ENCODE assay signal across 18 mouse cellular contexts in the genomic region with DNA sequence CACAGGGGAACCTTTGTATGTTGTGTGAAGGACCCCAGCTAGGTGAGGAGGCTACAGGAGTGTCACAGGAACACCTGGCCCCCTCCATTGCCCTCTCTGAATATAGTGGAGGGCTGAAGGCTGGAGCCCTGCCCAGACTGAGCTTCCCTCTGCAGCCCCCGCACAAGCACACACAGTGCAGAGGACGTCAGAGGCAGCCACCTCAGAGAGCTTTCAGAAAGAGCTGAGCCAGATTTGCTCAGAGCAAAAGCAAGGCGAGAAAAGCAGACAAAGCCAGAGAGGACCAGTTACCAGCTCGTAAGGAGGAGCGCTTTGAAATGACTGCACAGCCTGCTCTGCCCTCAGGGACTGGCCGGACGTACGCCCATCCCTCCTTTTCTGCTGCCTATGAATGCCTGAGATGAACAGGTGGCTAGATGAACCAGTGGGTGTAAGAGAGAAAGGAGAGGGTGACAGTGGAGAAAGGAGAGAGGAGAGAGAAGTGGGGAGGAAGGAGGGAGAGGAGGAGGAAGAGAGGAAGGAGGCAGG. TPM values are rescaled to one million over a fixed set of nuclear protein-coding genes. Genes with fewer than 3 reads are reported as not detected.
DNase-seq lines count a peak whose midpoint lies in the region; TF ChIP-seq lines count a peak whose summit lies in the region.
"Had no signal": no experiment of that assay in that cellular context is flagged by ENCODE, and none has a peak within 500 bp of the region (broad histone marks: within the 10 kb centered on the region; RNA-seq: fewer than 3 reads in every experiment).

No protein-coding gene starts in this region.

- no peak overlapping the region for H3K27ac ChIP-seq in ES-Bruce4 (ENCODE audit: insufficient read depth, low read length)
- H3K27ac ChIP-seq: forebrain, embryonic 15.5 days; heart, embryonic 15.5 days; hindbrain, embryonic 12.5 days; liver, embryonic 12.5 days; lung, embryonic 15.5 days had no signal

- DNase-seq in frontal cortex, postnatal 36 days (ENCODE audit: low spot score in 2 of 2), result peak; percentile 54 to 63
- DNase-seq in frontal cortex, postnatal 25 days (ENCODE audit: low spot score in 2 of 2), result no peak
- DNase-seq in left cerebral cortex, adult 18-20 months (ENCODE audit: low spot score in 2 of 2), result peak; percentile 56 to 72
- DNase-seq in left cerebral cortex, adult 11 months (ENCODE audit: low spot score), result no peak
- peak; percentile 58 to 59 for DNase-seq in right cerebral cortex, adult 2 months (ENCODE audit: low spot score in 2 of 2)
- no peak for DNase-seq in cerebellum, adult 9-10 months
- no peak for DNase-seq in gastrocnemius, postnatal 10 days
- DNase-seq: adrenal gland, postnatal 10 days; cerebellum, adult 8-10 months; kidney, adult 8-10 months had no signal

- peak; percentile 67; the same call in 1 of the 2 replicates for TF ChIP-seq EP300 in ES-Bruce4 (IDR thresholded peaks at IDR 0.05; ENCODE audit: insufficient read depth, low read depth, low read length)

- no peaks in the 10 kb centered on the region for H3K36me3 ChIP-seq in ES-Bruce4 (ENCODE audit: control insufficient read depth, insufficient read depth, low read length, poor library complexity, severe bottlenecking)
- H3K36me3 ChIP-seq: forebrain, embryonic 15.5 days; heart, embryonic 15.5 days; hindbrain, embryonic 12.5 days; liver, embryonic 12.5 days; lung, embryonic 15.5 days had no signal

- H3K27me3 ChIP-seq in ES-Bruce4 (ENCODE audit: control insufficient read depth, insufficient read depth, low read length, poor library complexity, severe bottlenecking), result no peaks in the 10 kb centered on the region

- no peak overlapping the region for H3K9ac ChIP-seq in ES-Bruce4 (ENCODE audit: low read depth, poor library complexity, severe bottlenecking)
- H3K9ac ChIP-seq: forebrain, embryonic 15.5 days; heart, embryonic 15.5 days; hindbrain, embryonic 12.5 days; liver, embryonic 12.5 days; lung, embryonic 15.5 days had no signal

- TF ChIP-seq CTCF in ES-Bruce4 (IDR thresholded peaks at IDR 0.05; ENCODE audit: low read depth, low read length), result no peak

- no peaks in the 10 kb centered on the region for H3K9me3 ChIP-seq in ES-Bruce4 (replicated peaks; ENCODE audit: control insufficient read depth, insufficient read depth, low read length, poor library complexity, severe bottlenecking)
- H3K9me3 ChIP-seq: forebrain, embryonic 15.5 days; heart, embryonic 15.5 days; hindbrain, embryonic 12.5 days; liver, embryonic 12.5 days; lung, embryonic 15.5 days had no signal

- TF ChIP-seq POLR2A in ES-Bruce4 (IDR thresholded peaks at IDR 0.05; ENCODE audit: insufficient read depth, low read length), result no peak

- H3K4me1 ChIP-seq in ES-Bruce4 (ENCODE audit: control insufficient read depth, insufficient read depth, low read length), result peaks cover 5% of the 10 kb centered on the region

- H3K4me3 ChIP-seq in ES-Bruce4 (ENCODE audit: low read depth, low read length), result no peak overlapping the region
- H3K4me3 ChIP-seq: forebrain, embryonic 15.5 days; heart, embryonic 15.5 days; hindbrain, embryonic 12.5 days; liver, embryonic 12.5 days; lung, embryonic 15.5 days; megakaryocyte, embryonic 14.5 days had no signal

RNA-seq across cellular contexts. Expression of a gene that starts 2.0 kb away (rescaled TPM):
- total RNA-seq in left cerebral cortex, adult 18-20 months (2021), result under 1 TPM; 0.58 to 0.96 TPM
- 1.2 and 1.4 TPM in 2 replicates for polyA plus RNA-seq in ES-Bruce4 (2011; ENCODE audit: insufficient read depth, insufficient read length, low read depth, missing spikeins)
- 1 to 10 TPM; 1.2 to 1.5 TPM for total RNA-seq in gastrocnemius, postnatal 10 days (2021)
- total RNA-seq: neutrophil, adult 5-6 weeks had no signal
- polyA plus RNA-seq: liver, embryonic 12.5 days had no signal

RNA-seq across cellular contexts. Expression of a gene that starts 41.8 kb away (rescaled TPM):
- total RNA-seq in left cerebral cortex, adult 18-20 months (2021), result not detected
- polyA plus RNA-seq in ES-Bruce4 (2011; ENCODE audit: insufficient read depth, insufficient read length, low read depth, missing spikeins), result not detected in 2 replicates
- under 1 TPM in 1 of 2 experiments, not detected in 1; 0.23 TPM for total RNA-seq in gastrocnemius, postnatal 10 days (2021)
- total RNA-seq: adrenal gland, postnatal 10 days; neutrophil, adult 5-6 weeks had no signal
- polyA plus RNA-seq: heart, embryonic 15.5 days; hindbrain, embryonic 12.5 days; liver, embryonic 12.5 days had no signal

Comparison
In these comparisons a context has a peak if more than half of its experiments do, and no peak if none do; other contexts are left out.
1. DNase-seq: peak in frontal cortex, postnatal 36 days (2 of 2), left cerebral cortex, adult 18-20 months (2 of 2) and right cerebral cortex, adult 2 months (2 of 2); none in frontal cortex, postnatal 25 days (0 of 2), left cerebral cortex, adult 11 months (single experiment), cerebellum, adult 9-10 months (single experiment) and gastrocnemius, postnatal 10 days (single experiment).